Mouse (Mus musculus) forebrain, embryonic 16.5 days (tissue): ENCODE data around the gene Rnf144b. TPM values are rescaled to one million over a fixed set of nuclear protein-coding genes. Genes with fewer than 3 reads are reported as not detected.

Source experiments
- ATAC-seq: fragments of 200-750 bp; cut with Nextera tagmentation; 2 replicates; pipeline ENCODE4 v1.8.0; 2017; ENCODE audit warnings: mild to moderate bottlenecking, moderate library complexity
- H3K27ac ChIP-seq: fragments of 300-500 bp; sonication (generic); 2 replicates; pipeline ENCODE4 v1.5.1; 2014; ENCODE audit warnings: low read length, control low read depth
- H3K27me3 ChIP-seq: fragments of 300-500 bp; sonication (generic); replicated peaks from 2 replicates; pipeline ENCODE4 v1.6.1; 2014; ENCODE audit warnings: low read length; ENCODE audit not compliant: control insufficient read depth, insufficient read depth
- H3K36me3 ChIP-seq: fragments of 300-500 bp; sonication (generic); 2 replicates; pipeline ENCODE4 v1.6.1; 2014; ENCODE audit not compliant: control insufficient read depth, insufficient read depth
- H3K4me1 ChIP-seq: fragments of 300-500 bp; sonication (generic); replicated peaks from 2 replicates; pipeline ENCODE4 v1.6.1; 2014; ENCODE audit warnings: low read length; ENCODE audit not compliant: control insufficient read depth, insufficient read depth
- H3K4me2 ChIP-seq: fragments of 300-500 bp; sonication (generic); 2 replicates; pipeline ENCODE4 v1.6.1; 2014; ENCODE audit warnings: mild to moderate bottlenecking, low read length, control low read depth
- H3K4me3 ChIP-seq: fragments of 300-500 bp; sonication (generic); replicated peaks from 2 replicates; pipeline ENCODE4 v1.5.1; 2014; ENCODE audit warnings: mild to moderate bottlenecking, low read length, control low read depth
- H3K9ac ChIP-seq: fragments of 300-500 bp; sonication (generic); replicated peaks from 2 replicates; pipeline ENCODE4 v1.6.1; 2014; ENCODE audit warnings: low read depth, low read length, control low read depth
- H3K9me3 ChIP-seq: fragments of 300-500 bp; sonication (generic); 2 replicates; pipeline ENCODE4 v1.6.1; 2016; ENCODE audit warnings: low read length; ENCODE audit not compliant: control insufficient read depth
- WGBS: fragments of 180-500 bp; shearing (Covaris S2); extraction: QIAGEN DNeasy Blood & Tissue Kit; methylation state at CpG from one replicate; pipeline ENCODE4 v1.1.7; 2014; 5-methylcytosine and 5-hydroxymethylcytosine counted together
- polyA plus RNA-seq: library from polyadenylated mRNA; unstranded; fragments of >200 nt; fragmentation: Nextera tagmentation; extraction: Ambion mirVana; gene quantifications from 2 replicates; pipeline ENCODE4 v1.2.1, GENCODE M21; 2015

Gene Rnf144b
- polyA plus RNA-seq, 1 experiment from 2014 or later: 0.62 TPM

- no peak overlapping the region for H3K4me3 ChIP-seq
- no peaks in the 10 kb centered on the region for H3K9me3 ChIP-seq
- no peak overlapping the region for H3K27ac ChIP-seq
- H3K9ac ChIP-seq: no peak overlapping the region
- ATAC-seq: no peak
- no peak overlapping the region for H3K4me2 ChIP-seq
- 0 out of 2 replicates have a peak, but pooled peaks cover 5% of the 10 kb centered on the region for H3K27me3 ChIP-seq
- H3K4me1 ChIP-seq: peaks cover 4% of the 10 kb centered on the region
- 92% methylated on average over 12 of the region's 12 CpGs for WGBS
- no peaks in the 10 kb centered on the region for H3K36me3 ChIP-seq
These were observed 77.7 kb downstream of the Rnf144b start for GRCm38 (mm10) chr13:47200011-47200670.

- Histone ChIP-seq H3K27me3 (no peaks in the 10 kb centered on the region), H3K36me3 (no peaks in the 10 kb centered on the region), H3K9ac (no peak overlapping the region), H3K4me1 (peaks cover 4% of the 10 kb centered on the region), H3K9me3 (peaks cover 5% of the 10 kb centered on the region), H3K4me3 (no peak overlapping the region), H3K27ac (peak overlapping the region; percentile 15; the same call in 1 of the 2 replicates), H3K4me2 (no peak overlapping the region)
- ATAC-seq: no peak
- 62% methylated on average over 13 of the region's 13 CpGs for WGBS
These were observed 79.6 kb downstream of the Rnf144b start for GRCm38 (mm10) chr13:47201962-47202624.

- H3K9ac ChIP-seq: no peak overlapping the region
- no peak overlapping the region for H3K4me3 ChIP-seq
- H3K27ac ChIP-seq: no peak overlapping the region
- H3K4me2 ChIP-seq: no peak overlapping the region
- peaks cover 5% of the 10 kb centered on the region for H3K9me3 ChIP-seq
- no peaks in the 10 kb centered on the region for H3K36me3 ChIP-seq
- WGBS: 78% methylated on average over 4 of the region's 4 CpGs
- no peaks in the 10 kb centered on the region for H3K27me3 ChIP-seq
- no peaks in the 10 kb centered on the region for H3K4me1 ChIP-seq
- no peak for ATAC-seq
These were observed 88.0 kb downstream of the Rnf144b start for GRCm38 (mm10) chr13:47210496-47210895.

GRCm38 (mm10) chr13:47210992-47211391 is 88.5 kb downstream of the Rnf144b start:
- H3K4me1 ChIP-seq: no peaks in the 10 kb centered on the region
- H3K27me3 ChIP-seq: no peaks in the 10 kb centered on the region
- H3K36me3 ChIP-seq: no peaks in the 10 kb centered on the region
- no peak overlapping the region for H3K4me3 ChIP-seq
- H3K4me2 ChIP-seq: no peak overlapping the region
- no peak overlapping the region for H3K9ac ChIP-seq
- H3K27ac ChIP-seq: no peak overlapping the region
- H3K9me3 ChIP-seq: peaks cover 5% of the 10 kb centered on the region
- 92% methylated on average over 6 of the region's 6 CpGs for WGBS
- ATAC-seq: no peak

- WGBS: 85% methylated on average over 7 of the region's 7 CpGs
- no peak for ATAC-seq
These were observed 89.1 kb downstream of the Rnf144b start for GRCm38 (mm10) chr13:47211581-47211980.

GRCm38 (mm10) chr13:47213817-47214216 is 91.4 kb downstream of the Rnf144b start:
- H3K4me3 ChIP-seq: no peak overlapping the region
- no peak overlapping the region for H3K4me2 ChIP-seq
- H3K36me3 ChIP-seq: no peaks in the 10 kb centered on the region
- no peak overlapping the region for H3K27ac ChIP-seq
- no peak overlapping the region for H3K9ac ChIP-seq
- no peaks in the 10 kb centered on the region for H3K9me3 ChIP-seq
- no peaks in the 10 kb centered on the region for H3K4me1 ChIP-seq
- no peaks in the 10 kb centered on the region for H3K27me3 ChIP-seq
- ATAC-seq: no peak
- 97% methylated on average over 10 of the region's 10 CpGs for WGBS

More at GRCm38 (mm10) chr13:47211581-47211980, 89.1 kb downstream of the Rnf144b start:
- no peaks in the 10 kb centered on the region for H3K36me3 ChIP-seq
- H3K9ac ChIP-seq: no peak overlapping the region
- no peak overlapping the region for H3K27ac ChIP-seq
- no peak overlapping the region for H3K4me3 ChIP-seq
- H3K4me1 ChIP-seq: no peaks in the 10 kb centered on the region
- no peak overlapping the region for H3K4me2 ChIP-seq
- H3K9me3 ChIP-seq: peaks cover under 1% of the 10 kb centered on the region
- no peaks in the 10 kb centered on the region for H3K27me3 ChIP-seq

- H3K4me3 ChIP-seq: no peak overlapping the region
- no peaks in the 10 kb centered on the region for H3K4me1 ChIP-seq
- no peaks in the 10 kb centered on the region for H3K36me3 ChIP-seq
- H3K27ac ChIP-seq: no peak overlapping the region
- no peak overlapping the region for H3K9ac ChIP-seq
- H3K4me2 ChIP-seq: no peak overlapping the region
- no peaks in the 10 kb centered on the region for H3K27me3 ChIP-seq
- WGBS: 77% methylated on average over 5 of the region's 5 CpGs
- no peak for ATAC-seq
- no peaks in the 10 kb centered on the region for H3K9me3 ChIP-seq
These were observed 92.4 kb downstream of the Rnf144b start for GRCm38 (mm10) chr13:47214895-47215294.

GRCm38 (mm10) chr13:47215815-47216585 is 93.5 kb downstream of the Rnf144b start:
- Histone ChIP-seq H3K4me1 (no peaks in the 10 kb centered on the region), H3K27me3 (no peaks in the 10 kb centered on the region), H3K27ac (no peak overlapping the region), H3K4me3 (no peak overlapping the region), H3K9ac (no peak overlapping the region), H3K36me3 (no peaks in the 10 kb centered on the region), H3K9me3 (no peaks in the 10 kb centered on the region), H3K4me2 (no peak overlapping the region)
- no peak for ATAC-seq
- WGBS: 90% methylated on average over 20 of the region's 20 CpGs

GRCm38 (mm10) chr13:47217107-47217571 is 94.7 kb downstream of the Rnf144b start:
- no peaks in the 10 kb centered on the region for H3K36me3 ChIP-seq
- no peak overlapping the region for H3K27ac ChIP-seq
- no peaks in the 10 kb centered on the region for H3K27me3 ChIP-seq
- no peak overlapping the region for H3K4me2 ChIP-seq
- ATAC-seq: no peak
- no peak overlapping the region for H3K9ac ChIP-seq
- H3K9me3 ChIP-seq: no peaks in the 10 kb centered on the region
- WGBS: 66% methylated on average over 5 of the region's 5 CpGs
- no peak overlapping the region for H3K4me3 ChIP-seq
- H3K4me1 ChIP-seq: no peaks in the 10 kb centered on the region
